Mouse (Mus musculus): ENCODE results near the gene Shoc2.

DNA sequence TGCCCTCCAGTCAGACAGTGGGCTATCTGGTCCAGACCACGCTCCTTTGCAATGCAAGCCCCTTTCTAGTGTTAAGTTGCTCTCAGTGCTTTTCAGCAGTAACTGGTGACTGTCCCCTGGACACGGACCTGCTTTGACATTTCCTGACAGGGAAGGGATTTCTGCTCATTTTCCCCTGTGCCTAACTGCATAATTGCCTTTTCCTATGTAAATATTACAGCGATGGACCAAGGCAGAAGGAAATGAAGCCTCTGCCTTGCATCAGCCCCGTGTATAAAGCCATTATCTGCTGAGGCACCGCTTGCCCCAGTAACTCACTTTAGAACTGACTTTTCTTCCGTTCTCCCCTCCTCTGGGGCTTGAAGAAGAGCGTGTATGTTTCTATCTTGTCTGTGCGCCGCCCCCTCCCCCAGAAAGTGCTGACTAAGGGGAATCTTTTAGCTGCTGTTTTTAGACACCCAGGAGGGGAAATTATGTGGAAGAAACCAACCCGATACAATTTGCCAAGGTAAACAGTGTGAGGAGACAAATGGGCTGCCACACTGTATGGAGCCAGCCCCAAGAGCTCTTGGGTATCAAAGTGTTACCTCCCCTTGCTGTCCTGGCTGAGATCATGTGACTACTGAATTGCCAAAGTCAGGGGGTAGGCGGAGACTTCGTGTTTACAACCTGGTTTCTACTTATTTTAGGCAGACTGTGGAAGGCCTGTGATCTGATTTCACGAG, 104.2 kb downstream of the Shoc2 start:
- TF ChIP-seq CTCF (conservative IDR thresholded peaks at IDR 0.05; ENCODE audit: insufficient read depth, insufficient read length, low read depth, low read length) (no peak), POLR2A (IDR thresholded peaks at IDR 0.05; ENCODE audit: low read depth, low read length) (no peak)

All from kidney, adult 2 months (tissue).